Mouse (Mus musculus) layer of hippocampus, adult 9-10 months (tissue): ENCODE data around the gene Gng4.
"Not testable (repeated sequence)": the region's sequence is repeated elsewhere in the genome, so short reads cannot be mapped to it uniquely, and the experiment has no call there.

ENCODE experiments used
- DNase-seq: peaks from one replicate; pipeline ENCODE4 v3.0.0; 2022; ENCODE audit warnings: low spot score

Gene Gng4

GRCm38 (mm10) chr13:13783894-13784419 is at the start of gene Gng4:
TSS of gene Gng4 (plus strand) at chr13:13784059.
- no peak for DNase-seq

- DNase-seq: no peak
These were observed 44.6 kb upstream of the Gng4 start for GRCm38 (mm10) chr13:13739232-13739631.

- no peak for DNase-seq
These were observed 37.9 kb upstream of the Gng4 start for GRCm38 (mm10) chr13:13745911-13746310.

- DNase-seq: no peak
These were observed 7.9 kb upstream of the Gng4 start for GRCm38 (mm10) chr13:13775778-13776494.

GRCm38 (mm10) chr13:13777052-13777451 is 6.8 kb upstream of the Gng4 start:
- no peak for DNase-seq

- no peak for DNase-seq
These were observed 6.2 kb upstream of the Gng4 start for GRCm38 (mm10) chr13:13777696-13778095.

- DNase-seq: no peak
These were observed 4.9 kb upstream of the Gng4 start for GRCm38 (mm10) chr13:13778837-13779458.

- DNase-seq: no peak
These were observed 3.6 kb upstream of the Gng4 start for GRCm38 (mm10) chr13:13780271-13780670.

GRCm38 (mm10) chr13:13781026-13781425 is 2.8 kb upstream of the Gng4 start:
- no peak for DNase-seq

GRCm38 (mm10) chr13:13783296-13783695 is 563 bp upstream of the Gng4 start:
- no peak for DNase-seq

GRCm38 (mm10) chr13:13784420-13784936 is 619 bp downstream of the Gng4 start:
- no peak for DNase-seq

- no peak for DNase-seq
These were observed 1.3 kb downstream of the Gng4 start for GRCm38 (mm10) chr13:13784981-13785783.

GRCm38 (mm10) chr13:13786971-13787370 is 3.1 kb downstream of the Gng4 start:
- DNase-seq: no peak

- no peak for DNase-seq
These were observed 4.2 kb downstream of the Gng4 start for GRCm38 (mm10) chr13:13788070-13788469.

GRCm38 (mm10) chr13:13791981-13792380 is 8.1 kb downstream of the Gng4 start:
- no peak for DNase-seq

- no peak for DNase-seq
These were observed 11.4 kb downstream of the Gng4 start for GRCm38 (mm10) chr13:13795166-13795832.

- DNase-seq: no peak
These were observed 12.2 kb downstream of the Gng4 start for GRCm38 (mm10) chr13:13796082-13796481.

- not testable (repeated sequence) for DNase-seq
These were observed 14.0 kb downstream of the Gng4 start for GRCm38 (mm10) chr13:13797816-13798215.

GRCm38 (mm10) chr13:13798775-13799174 is 14.9 kb downstream of the Gng4 start:
- DNase-seq: no peak

- no peak for DNase-seq
These were observed 24.7 kb downstream of the Gng4 start for GRCm38 (mm10) chr13:13808337-13809132.

- no peak for DNase-seq
These were observed 27.0 kb downstream of the Gng4 start for GRCm38 (mm10) chr13:13810885-13811284.
